Mouse (Mus musculus) MEL (cell line): Measurements from ENCODE around the gene Six1. TPM values are rescaled to one million over a fixed set of nuclear protein-coding genes. Genes with fewer than 3 reads are reported as not detected.

Experiments
- DNase-seq: peaks from one replicate; pipeline ENCODE4 v3.0.0; 2011; ENCODE audit warnings: low read depth, low spot score
- H3K27ac ChIP-seq: 2 replicates; pipeline ENCODE4 v1.5.1; 2012; ENCODE audit warnings: low read depth, mild to moderate bottlenecking, control low read depth, low read length, moderate library complexity; ENCODE audit not compliant: control insufficient read depth
- H3K27me3 ChIP-seq, 2 experiments: fragments of 150-350 bp in 1 of 2; sonication (generic) in 1 of 2; 2 replicates each; pipeline ENCODE4 v1.6.1; 2012; ENCODE audit warnings: low read length in 2 of 2, mild to moderate bottlenecking in 2 of 2, improper control_type of control experiment in 1 of 2, moderate library complexity in 1 of 2; ENCODE audit not compliant: insufficient read depth in 2 of 2, control insufficient read depth in 1 of 2
- H3K36me3 ChIP-seq, 2 experiments: 2 replicates each; pipeline ENCODE4 v1.6.1; 2012 to 2014; ENCODE audit warnings: low read length in 2 of 2, improper control_type of control experiment in 1 of 2, inconsistent platforms in 1 of 2, mild to moderate bottlenecking in 1 of 2; ENCODE audit not compliant: insufficient read depth in 2 of 2, control insufficient read depth in 1 of 2
- H3K4me1 ChIP-seq, 2 experiments: fragments of 150-350 bp in 1 of 2; sonication (generic) in 1 of 2; 2 replicates each; pipeline ENCODE4 v1.6.1; 2012; ENCODE audit warnings: low read length in 2 of 2, improper control_type of control experiment in 1 of 2, mild to moderate bottlenecking in 1 of 2; ENCODE audit not compliant: insufficient read depth in 2 of 2, control insufficient read depth in 1 of 2
- H3K4me3 ChIP-seq, 2 experiments: fragments of 150-350 bp in 1 of 2; sonication (generic) in 1 of 2; 2 replicates each; pipeline ENCODE4 v1.5.1; 2012; ENCODE audit warnings: low read depth in 2 of 2, low read length in 2 of 2, mild to moderate bottlenecking in 2 of 2, moderate library complexity in 2 of 2, control low read depth in 1 of 2, improper control_type of control experiment in 1 of 2; ENCODE audit not compliant: control insufficient read depth in 1 of 2, insufficient read depth in 1 of 2
- H3K79me2 ChIP-seq: 2 replicates; pipeline ENCODE4 v1.6.1; 2012; ENCODE audit warnings: mild to moderate bottlenecking, low read length, moderate library complexity; ENCODE audit not compliant: control insufficient read depth, poor library complexity, insufficient read depth
- H3K9ac ChIP-seq: 2 replicates; pipeline ENCODE4 v1.6.1; 2012; ENCODE audit warnings: low read depth, mild to moderate bottlenecking, control low read depth, low read length, moderate library complexity; ENCODE audit not compliant: control insufficient read depth, poor library complexity, severe bottlenecking
- H3K9me3 ChIP-seq: fragments of 150-350 bp; sonication (generic); replicated peaks from 2 replicates; pipeline ENCODE4 v1.6.1; 2012; ENCODE audit warnings: mild to moderate bottlenecking, low read length, improper control_type of control experiment, moderate library complexity; ENCODE audit not compliant: insufficient read depth
- BHLHE40 ChIP-seq: IDR thresholded peaks from 2 replicates; pipeline ENCODE4 v1.6.1; 2012; ENCODE audit warnings: low read depth, mild to moderate bottlenecking, inconsistent platforms, low read length, improper control_type of control experiment, borderline replicate concordance
- CHD1 ChIP-seq: IDR thresholded peaks from 2 replicates; pipeline ENCODE4 v1.6.1; 2012; ENCODE audit warnings: low read depth, mild to moderate bottlenecking, inconsistent platforms, low read length, improper control_type of control experiment
- CHD2 ChIP-seq: IDR thresholded peaks from 2 replicates; pipeline ENCODE4 v1.6.1; 2011; ENCODE audit warnings: low read length, improper control_type of control experiment
- ELF1 ChIP-seq: IDR thresholded peaks from 2 replicates; pipeline ENCODE4 v1.6.1; 2014; ENCODE audit warnings: low read depth, mild to moderate bottlenecking, inconsistent platforms, low read length, improper control_type of control experiment, moderate library complexity
- EP300 ChIP-seq, 2 experiments: IDR thresholded peaks; 2 replicates each; pipeline ENCODE4 v1.6.1; 2011; ENCODE audit warnings: improper control_type of control experiment in 2 of 2, low read length in 2 of 2, low read depth in 1 of 2, mild to moderate bottlenecking in 1 of 2
- ETS1 ChIP-seq: IDR thresholded peaks from 2 replicates; pipeline ENCODE4 v1.6.1; 2012; ENCODE audit warnings: low read depth, mild to moderate bottlenecking, inconsistent platforms, low read length, improper control_type of control experiment, moderate library complexity
- GABPA ChIP-seq: IDR thresholded peaks from 2 replicates; pipeline ENCODE4 v1.6.1; 2012; ENCODE audit warnings: low read depth, mild to moderate bottlenecking, inconsistent platforms, low read length, improper control_type of control experiment, moderate library complexity
- JUND ChIP-seq: IDR thresholded peaks from 2 replicates; pipeline ENCODE4 v1.6.1; 2011; ENCODE audit warnings: low read depth, mild to moderate bottlenecking, improper control_type of control experiment, low read length
- KAT2A ChIP-seq: conservative IDR thresholded peaks from 2 replicates; pipeline ENCODE4 v1.6.1; 2012; ENCODE audit warnings: low read depth, low read length, improper control_type of control experiment, inconsistent platforms
- MAFK ChIP-seq: IDR thresholded peaks from 2 replicates; pipeline ENCODE4 v1.6.1; 2011; ENCODE audit warnings: low read depth, mild to moderate bottlenecking, low read length, improper control_type of control experiment, borderline replicate concordance
- MEF2A ChIP-seq: IDR thresholded peaks from 2 replicates; pipeline ENCODE4 v1.6.1; 2014; ENCODE audit warnings: low read depth, mild to moderate bottlenecking, inconsistent platforms, low read length, improper control_type of control experiment; ENCODE audit not compliant: poor library complexity, insufficient replicate concordance, severe bottlenecking; ENCODE audit errors: extremely low read depth
- MYC ChIP-seq: IDR thresholded peaks from 2 replicates; pipeline ENCODE4 v1.6.1; 2011; ENCODE audit warnings: low read depth, mild to moderate bottlenecking, low read length, improper control_type of control experiment, moderate library complexity
- NRF1 ChIP-seq: IDR thresholded peaks from 2 replicates; pipeline ENCODE4 v1.6.1; 2014; ENCODE audit warnings: low read depth, mild to moderate bottlenecking, inconsistent platforms, low read length, improper control_type of control experiment, moderate library complexity; ENCODE audit not compliant: poor library complexity, insufficient read depth, severe bottlenecking
- POLR2A ChIP-seq, 2 experiments: IDR thresholded peaks; 2 replicates each; pipeline ENCODE4 v1.6.1; 2011 to 2012; ENCODE audit warnings: low read length in 2 of 2, mild to moderate bottlenecking in 2 of 2, control low read depth in 1 of 2, improper control_type of control experiment in 1 of 2, low read depth in 1 of 2, moderate library complexity in 1 of 2; ENCODE audit not compliant: control insufficient read depth in 1 of 2, insufficient read depth in 1 of 2, poor library complexity in 1 of 2
- POLR2AphosphoS2 ChIP-seq: IDR thresholded peaks from 2 replicates; pipeline ENCODE4 v1.6.1; 2011; ENCODE audit warnings: low read length, improper control_type of control experiment
- POLR2AphosphoS5 ChIP-seq: IDR thresholded peaks from 2 replicates; pipeline ENCODE4 v1.6.1; 2012; ENCODE audit warnings: low read depth, borderline replicate concordance, mild to moderate bottlenecking, inconsistent platforms, low read length, moderate library complexity, mixed read lengths
- RAD21 ChIP-seq: IDR thresholded peaks from 2 replicates; pipeline ENCODE4 v1.6.1; 2011; ENCODE audit warnings: mild to moderate bottlenecking, low read depth, low read length, improper control_type of control experiment
- SIN3A ChIP-seq: IDR thresholded peaks from 2 replicates; pipeline ENCODE4 v1.6.1; 2012; ENCODE audit warnings: low read length, improper control_type of control experiment, inconsistent platforms
- SMC3 ChIP-seq: IDR thresholded peaks from 2 replicates; pipeline ENCODE4 v1.6.1; 2011; ENCODE audit warnings: low read depth, low read length, improper control_type of control experiment
- TCF12 ChIP-seq: IDR thresholded peaks from 2 replicates; pipeline ENCODE4 v1.6.1; 2014; ENCODE audit warnings: low read depth, mild to moderate bottlenecking, inconsistent platforms, low read length, improper control_type of control experiment, moderate library complexity
- UBTF ChIP-seq: IDR thresholded peaks from 2 replicates; pipeline ENCODE4 v1.6.1; 2012; ENCODE audit warnings: low read depth, mild to moderate bottlenecking, inconsistent platforms, low read length, improper control_type of control experiment, moderate library complexity, borderline replicate concordance; ENCODE audit not compliant: insufficient read depth
- USF1 ChIP-seq: IDR thresholded peaks from 2 replicates; pipeline ENCODE4 v1.6.1; 2014; ENCODE audit warnings: low read depth, mild to moderate bottlenecking, inconsistent platforms, low read length, improper control_type of control experiment, moderate library complexity
- USF2 ChIP-seq, 2 experiments: IDR thresholded peaks; 2 replicates each; pipeline ENCODE4 v1.6.1; 2011 to 2012; ENCODE audit warnings: improper control_type of control experiment in 2 of 2, low read length in 2 of 2, borderline replicate concordance in 1 of 2, inconsistent platforms in 1 of 2, low read depth in 1 of 2, mild to moderate bottlenecking in 1 of 2; ENCODE audit not compliant: insufficient read depth in 1 of 2
- ZMIZ1 ChIP-seq: IDR thresholded peaks from 2 replicates; pipeline ENCODE4 v1.6.1; 2012; ENCODE audit warnings: low read depth, mild to moderate bottlenecking, inconsistent platforms, low read length, improper control_type of control experiment, moderate library complexity
- ZNF384 ChIP-seq: IDR thresholded peaks from 2 replicates; pipeline ENCODE4 v1.6.1; 2012; ENCODE audit warnings: low read depth, mild to moderate bottlenecking, inconsistent platforms, low read length, improper control_type of control experiment
- polyA plus RNA-seq, 2 experiments: library from polyadenylated mRNA; stranded (reverse) in 1 of 2; unstranded in 1 of 2; fragments of >175 nt in 1 of 2; fragments of >200 nt in 1 of 2; gene quantifications; 2 replicates each; pipeline versions ENCODE4 v1.2.1 to v1.2.4; 2012; ENCODE audit warnings: low replicate concordance in 2 of 2, low read depth in 1 of 2; ENCODE audit not compliant: insufficient read length in 2 of 2, insufficient read depth in 1 of 2, missing spikeins in 1 of 2
- total RNA-seq: library from RNA; depleted of rRNA; stranded (reverse); fragments of 300-350 nt; gene quantifications from 2 replicates; pipeline ENCODE4 v1.2.3, GENCODE M21; 2012

Six1 gene
- total and polyA plus RNA-seq, 3 experiments, result not detected

DNA sequence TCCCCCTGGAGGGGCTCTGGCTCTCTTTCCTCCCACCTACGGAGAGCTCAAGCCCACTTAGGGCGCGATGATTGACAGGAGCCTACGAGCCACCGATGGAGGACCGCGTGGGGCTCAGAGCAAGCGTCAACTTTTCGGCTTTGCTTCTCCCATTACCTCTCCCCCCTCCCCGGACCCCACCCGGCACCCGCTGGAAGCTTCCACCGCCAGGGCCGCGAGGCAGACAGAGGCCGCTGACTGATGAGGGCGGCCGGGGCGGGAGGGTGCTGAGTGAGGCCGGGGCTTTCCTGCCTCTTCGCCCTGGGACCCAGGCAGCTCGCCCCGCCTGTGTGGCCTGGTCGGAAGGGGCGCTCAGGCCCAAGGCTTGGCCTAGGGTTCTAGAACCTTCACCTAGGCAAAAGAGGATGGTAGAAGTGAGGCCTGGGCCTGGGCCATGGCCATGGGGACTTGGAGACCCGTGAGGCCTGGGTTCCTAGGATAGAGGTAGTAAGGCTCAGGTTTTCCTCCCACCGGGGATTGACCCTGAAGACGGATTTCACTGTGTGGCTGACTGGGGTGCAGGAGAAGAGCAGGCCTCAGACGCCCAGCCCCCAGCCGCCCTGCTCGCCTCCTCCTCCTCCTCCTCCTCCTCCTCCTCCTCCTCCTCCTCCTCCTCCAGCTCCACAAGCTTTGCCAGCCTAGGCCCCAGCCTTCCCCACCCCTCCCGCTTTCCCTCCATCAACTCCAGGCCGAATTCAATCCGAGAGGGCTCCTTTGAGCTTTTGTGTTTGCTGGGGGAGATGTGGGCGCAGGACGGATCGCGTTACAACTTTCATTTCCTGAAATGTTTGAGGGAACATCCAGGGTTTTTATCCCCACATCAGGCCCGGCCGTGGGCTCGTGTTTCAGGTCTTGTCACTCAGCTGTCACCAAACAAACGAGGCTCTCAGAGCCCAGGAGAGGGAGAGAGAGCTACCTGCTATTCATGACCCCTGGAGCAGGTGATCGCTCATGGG lies 18.5 kb downstream of the Six1 start:
- Histone ChIP-seq H3K4me1 (no peaks in the 10 kb centered on the region), H3K9ac (no peak overlapping the region)

DNA sequence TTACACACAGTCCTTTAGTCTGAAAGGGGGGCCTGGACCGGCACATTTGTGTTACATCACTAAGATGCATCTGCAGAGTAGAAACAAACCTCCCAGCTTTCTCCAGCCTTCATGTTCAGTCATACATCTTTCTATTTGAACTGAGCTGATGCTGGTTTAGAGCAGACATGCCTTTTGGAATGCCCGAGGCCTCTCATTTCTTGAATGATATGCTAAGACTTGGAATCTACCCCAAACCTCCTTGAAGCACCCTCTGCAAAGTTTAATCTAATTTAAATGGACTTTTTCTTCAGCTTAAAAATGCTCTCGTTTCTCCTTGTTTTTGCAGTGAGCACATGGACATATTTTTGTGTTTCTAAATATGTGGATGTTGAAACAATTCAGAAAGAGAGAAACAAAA lies 21.0 kb downstream of the Six1 start:
- Histone ChIP-seq H3K9me3 (no peaks in the 10 kb centered on the region), H3K4me3 (no peak overlapping the region), H3K4me1 (no peaks in the 10 kb centered on the region), H3K27ac (no peak overlapping the region), H3K79me2 (no peaks in the 10 kb centered on the region), H3K27me3 (peaks cover 0 to 2% of the 10 kb centered on the region in 2 experiments; a peak in 2 of 4 replicates), H3K36me3 (no peaks in the 10 kb centered on the region), H3K9ac (no peak overlapping the region)
- TF ChIP-seq ETS1 (no peak), JUND (no peak), CHD1 (no peak), BHLHE40 (no peak), CHD2 (no peak), ZNF384 (no peak), POLR2A (IDR thresholded peaks at IDR 0.05; ENCODE audit: control insufficient read depth in 1 of 2, insufficient read depth in 1 of 2, low read depth in 1 of 2, low read length in 2 of 2, poor library complexity in 1 of 2) (no peak), POLR2AphosphoS5 (no peak), POLR2AphosphoS2 (no peak), NRF1 (no peak), ELF1 (no peak), RAD21 (no peak), USF2 (IDR thresholded peaks at IDR 0.05; ENCODE audit: borderline replicate concordance in 1 of 2, insufficient read depth in 1 of 2, low read depth in 1 of 2, low read length in 2 of 2) (no peak), GABPA (no peak), TCF12 (no peak), EP300 (IDR thresholded peaks at IDR 0.05; ENCODE audit: low read depth in 1 of 2, low read length in 2 of 2) (no peak), KAT2A (no peak), SIN3A (no peak)
- DNase-seq, result no peak

More for the DNA sequence above, 18.5 kb downstream of the Six1 start:
- H3K4me3 ChIP-seq, result no peak overlapping the region
- no peaks in the 10 kb centered on the region for H3K9me3 ChIP-seq
- TF ChIP-seq KAT2A (no peak), UBTF (no peak), MAFK (no peak), MYC (no peak), TCF12 (no peak), SMC3 (no peak), ELF1 (no peak), USF1 (no peak), ZMIZ1 (no peak), MEF2A (no peak)
- H3K27ac ChIP-seq, result no peak overlapping the region
- DNase-seq, result no peak
- no peaks in the 10 kb centered on the region for H3K79me2 ChIP-seq
- no peaks in the 10 kb centered on the region for H3K36me3 ChIP-seq
- H3K27me3 ChIP-seq, result peaks cover 0 to 2% of the 10 kb centered on the region in 2 experiments; a peak in 2 of 4 replicates
